Mouse (Mus musculus) urinary bladder, postnatal 4 days (tissue): Measurements from ENCODE around the gene S100a5.
A peak's percentile ranks its signal among the peaks of the same experiment; 100 is the strongest.

Source experiments
- DNase-seq, 2 experiments: peaks; one replicate each; pipeline ENCODE4 v3.0.0; 2021 to 2022; ENCODE audit warnings: low spot score in 2 of 2

S100a5 gene

GRCm38 (mm10) chr3:90625496-90625895, 17.2 kb downstream of the S100a5 start:
- no peak for DNase-seq

GRCm38 (mm10) chr3:90626266-90627021, 18.1 kb downstream of the S100a5 start:
- no peak for DNase-seq

GRCm38 (mm10) chr3:90627366-90627765, 19.0 kb downstream of the S100a5 start:
- DNase-seq, result no peak

DNA sequence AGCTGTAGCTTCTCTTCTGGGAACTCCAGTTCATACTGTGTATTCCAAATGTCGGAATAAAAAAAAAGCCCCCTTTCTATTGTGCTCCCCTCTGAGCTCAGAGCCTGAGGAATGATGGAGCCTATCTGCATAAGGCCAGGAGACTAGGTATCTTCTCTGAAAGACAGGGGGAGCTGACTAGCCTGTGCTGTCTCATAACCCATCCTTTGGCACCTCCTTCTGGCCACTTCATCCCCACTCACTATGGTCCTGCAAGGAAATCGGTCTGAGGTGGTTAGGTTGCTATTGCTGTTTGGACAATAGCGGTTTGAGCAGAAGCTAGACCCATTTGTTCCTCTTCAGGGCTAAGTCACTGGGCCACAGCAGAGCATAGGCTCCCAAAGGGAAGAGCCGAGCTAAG, 19.5 kb downstream of the S100a5 start:
- no peak for DNase-seq

DNA sequence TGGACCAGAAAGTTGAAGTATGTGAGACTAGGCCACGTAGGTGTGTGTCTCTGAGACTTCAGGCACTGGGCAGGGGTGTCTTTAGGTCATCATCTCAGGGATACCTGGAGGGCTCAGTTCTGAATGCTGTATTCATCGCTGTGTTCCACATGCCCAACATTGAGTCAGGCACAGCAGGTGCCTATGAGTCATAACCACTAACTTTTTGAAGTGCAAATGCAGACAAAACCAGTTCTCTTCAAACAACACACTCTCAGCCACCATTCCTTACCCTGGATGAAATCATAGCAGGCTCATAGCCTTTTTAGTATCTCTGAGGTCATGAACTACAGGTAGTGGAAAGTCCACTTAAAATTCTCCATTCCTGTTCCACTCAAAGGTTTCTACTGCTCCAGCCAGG, 21.0 kb downstream of the S100a5 start:
- DNase-seq, result no peak

- DNase-seq, result no peak
These were observed 23.7 kb downstream of the S100a5 start for GRCm38 (mm10) chr3:90631984-90632383.

GRCm38 (mm10) chr3:90638511-90639275, 30.4 kb downstream of the S100a5 start:
- no peak for DNase-seq

- DNase-seq, result no peak
These were observed 31.3 kb downstream of the S100a5 start for GRCm38 (mm10) chr3:90639511-90640154.

DNA sequence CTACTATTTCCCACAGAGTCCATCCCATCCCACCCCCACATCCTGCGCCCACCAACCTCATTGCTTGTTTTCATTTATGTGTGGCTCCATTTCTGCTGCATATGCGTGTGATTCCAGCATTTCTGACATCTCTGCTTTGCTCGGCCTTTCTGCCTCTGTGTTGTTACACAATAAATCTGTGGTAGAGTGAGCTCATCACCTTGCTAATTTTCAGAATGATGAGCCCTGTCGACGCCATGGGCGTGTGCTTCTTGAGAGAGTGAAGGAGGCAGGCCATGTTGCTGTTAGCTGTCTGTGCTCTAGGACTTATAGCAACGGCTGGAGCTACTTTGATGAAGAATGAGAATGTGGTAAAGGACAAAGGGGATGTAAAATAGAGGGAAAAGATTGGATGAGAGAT, 32.7 kb downstream of the S100a5 start:
- no peak for DNase-seq

GRCm38 (mm10) chr3:90644220-90644619, 35.9 kb downstream of the S100a5 start:
- peak in 1 of 2 experiments; percentile 67 for DNase-seq

DNA sequence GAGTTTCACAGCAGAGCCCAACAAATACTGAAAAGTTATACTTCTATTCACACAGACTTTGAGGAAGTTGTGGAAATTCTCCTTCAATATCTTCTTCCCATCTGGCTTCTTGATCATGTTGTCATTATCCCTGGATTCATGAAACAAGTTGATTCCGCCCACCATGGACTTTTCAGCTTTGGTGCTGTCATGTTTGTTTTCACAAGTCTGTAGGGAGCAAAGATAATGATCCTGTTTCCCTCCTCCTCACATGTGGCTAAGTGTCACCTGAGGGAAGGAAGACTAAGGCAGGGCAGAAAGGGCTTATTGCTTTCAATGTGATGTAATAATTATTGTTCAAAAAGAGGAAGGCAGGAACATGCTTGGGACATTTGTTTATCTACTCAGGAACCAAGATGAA, 39.0 kb downstream of the S100a5 start:
- DNase-seq, result no peak

DNA sequence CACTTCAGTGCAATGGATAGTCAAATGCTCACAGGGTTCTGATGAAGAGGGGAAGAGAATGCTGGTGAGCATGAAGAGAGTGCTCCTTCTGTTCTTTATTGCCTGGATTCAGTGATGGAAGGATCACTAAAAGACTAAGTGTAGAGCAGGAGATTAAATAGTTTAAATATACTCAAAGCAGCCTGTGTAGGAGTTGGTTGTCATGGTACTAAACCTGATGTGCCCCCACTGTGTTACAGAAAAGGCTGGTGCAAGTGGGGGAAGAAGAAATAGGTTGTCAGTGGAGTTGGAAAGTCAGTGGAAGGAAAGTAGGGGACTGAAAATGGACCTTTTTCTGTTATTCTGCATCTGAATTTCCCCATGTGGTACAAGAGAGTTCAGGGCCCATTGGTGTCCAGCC, 40.7 kb downstream of the S100a5 start:
- DNase-seq, result no peak

DNA sequence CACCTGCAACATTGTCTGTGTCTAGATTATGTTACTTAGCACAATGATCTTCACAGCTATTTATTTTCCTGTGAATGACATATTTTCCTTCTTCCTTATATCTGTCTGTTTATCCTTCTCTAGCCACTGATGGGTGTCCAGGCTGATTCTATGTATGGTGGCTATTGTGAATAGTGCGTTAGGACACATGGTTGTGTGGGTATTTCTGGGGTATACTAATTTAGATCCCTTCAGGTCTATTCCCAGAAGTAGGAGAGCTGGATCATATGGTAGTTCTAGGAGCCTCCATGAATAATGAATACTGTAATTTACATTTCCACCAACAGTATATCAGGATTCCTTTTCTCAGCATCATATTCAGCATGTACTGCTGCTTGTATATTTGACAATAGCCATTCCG, 41.5 kb downstream of the S100a5 start:
- DNase-seq, result no peak

- DNase-seq, result peak; percentile 47 to 77
These were observed 44.7 kb downstream of the S100a5 start for GRCm38 (mm10) chr3:90652878-90653508.

DNA sequence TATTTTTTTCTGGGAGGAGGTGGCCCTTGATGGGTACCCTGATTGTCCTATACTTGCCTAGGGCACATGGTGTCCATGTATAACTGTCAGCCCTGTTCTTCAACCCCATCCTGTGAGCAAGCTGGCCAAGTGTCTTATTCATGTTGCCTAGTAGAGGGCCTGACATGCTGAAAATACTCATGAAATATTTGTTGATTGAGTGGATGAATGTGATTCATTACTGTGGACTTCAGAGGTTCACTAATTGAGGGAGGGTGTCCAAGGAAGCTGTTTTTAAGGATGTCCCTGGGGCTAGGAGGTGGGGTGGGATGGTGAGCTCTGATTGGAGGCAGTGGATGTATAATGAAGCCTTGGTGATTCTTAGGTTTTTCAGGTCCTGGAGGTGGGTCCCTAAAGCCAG, 45.4 kb downstream of the S100a5 start, which contains the start of gene S100a7a:
S100a7a (plus strand) TSS at position 301 of the 400 bp plus-strand sequence.
- no peak for DNase-seq

DNA sequence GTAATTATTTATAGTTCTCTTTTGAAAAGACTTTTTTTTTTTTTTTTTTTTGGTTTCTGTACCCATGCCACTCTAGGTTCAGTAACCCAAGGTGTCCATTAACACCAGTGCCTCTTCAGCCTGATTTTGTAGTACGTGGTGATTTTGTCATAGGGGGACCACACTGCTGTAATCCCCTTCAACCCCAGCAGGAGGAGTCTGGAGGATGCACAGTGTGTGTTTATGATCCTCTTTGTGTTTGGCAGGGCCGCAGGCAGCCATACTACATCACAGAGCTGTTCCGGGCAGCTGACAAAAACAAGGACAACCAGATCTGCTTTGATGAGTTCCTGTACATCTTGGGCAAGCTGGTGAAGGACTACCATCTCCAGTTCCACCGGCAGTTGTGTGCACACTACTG, 49.1 kb downstream of the S100a5 start:
- DNase-seq, result no peak

GRCm38 (mm10) chr3:90659364-90660044, 51.2 kb downstream of the S100a5 start:
- DNase-seq, result no peak
